Mouse (Mus musculus) midbrain, embryonic 12.5 days (tissue): ENCODE data around the gene Gins1. TPM values are rescaled to one million over a fixed set of nuclear protein-coding genes. Genes with fewer than 3 reads are reported as not detected.
A peak's percentile ranks its signal among the peaks of the same experiment; 100 is the strongest.
"Not testable (repeated sequence)": the region's sequence is repeated elsewhere in the genome, so short reads cannot be mapped to it uniquely, and the experiment has no call there.

ENCODE experiments used
- ATAC-seq: fragments of 200-750 bp; cut with Nextera tagmentation; 2 replicates; pipeline ENCODE4 v1.8.0; 2017; ENCODE audit warnings: low read depth, moderate TSS enrichment, moderate library complexity; ENCODE audit not compliant: low FRiP score
- H3K27ac ChIP-seq: fragments of 300-500 bp; sonication (generic); replicated peaks from 2 replicates; pipeline ENCODE4 v1.5.1; 2016; ENCODE audit warnings: mild to moderate bottlenecking
- H3K27me3 ChIP-seq: fragments of 300-500 bp; sonication (generic); 2 replicates; pipeline ENCODE4 v1.6.1; 2016; ENCODE audit warnings: mild to moderate bottlenecking
- H3K36me3 ChIP-seq: fragments of 300-500 bp; sonication (generic); 2 replicates; pipeline ENCODE4 v1.6.1; 2016
- H3K4me1 ChIP-seq: fragments of 300-500 bp; sonication (generic); 2 replicates; pipeline ENCODE4 v1.6.1; 2016
- H3K4me2 ChIP-seq: fragments of 300-500 bp; sonication (generic); replicated peaks from 2 replicates; pipeline ENCODE4 v1.6.1; 2016; ENCODE audit warnings: mild to moderate bottlenecking, moderate library complexity
- H3K4me3 ChIP-seq: fragments of 300-500 bp; sonication (generic); 2 replicates; pipeline ENCODE4 v1.5.1; 2016; ENCODE audit warnings: mild to moderate bottlenecking
- H3K9ac ChIP-seq: fragments of 300-500 bp; sonication (generic); replicated peaks from 2 replicates; pipeline ENCODE4 v1.6.1; 2016; ENCODE audit warnings: mild to moderate bottlenecking, moderate library complexity
- H3K9me3 ChIP-seq: fragments of 300-500 bp; sonication (generic); 2 replicates; pipeline ENCODE4 v1.6.1; 2016; ENCODE audit warnings: mild to moderate bottlenecking
- WGBS: fragments of 180-500 bp; shearing (Covaris S2); methylation state at CpG from one replicate; pipeline ENCODE4 v1.1.7; 2016; 5-methylcytosine and 5-hydroxymethylcytosine counted together
- polyA plus RNA-seq: library from polyadenylated mRNA; unstranded; fragments of >200 nt; fragmentation: Nextera tagmentation; extraction: Ambion mirVana; gene quantifications from 2 replicates; pipeline ENCODE4 v1.2.1, GENCODE M21; 2016

Gene Gins1
- polyA plus RNA-seq, 1 experiment from 2014 or later = 54.5 TPM

DNA sequence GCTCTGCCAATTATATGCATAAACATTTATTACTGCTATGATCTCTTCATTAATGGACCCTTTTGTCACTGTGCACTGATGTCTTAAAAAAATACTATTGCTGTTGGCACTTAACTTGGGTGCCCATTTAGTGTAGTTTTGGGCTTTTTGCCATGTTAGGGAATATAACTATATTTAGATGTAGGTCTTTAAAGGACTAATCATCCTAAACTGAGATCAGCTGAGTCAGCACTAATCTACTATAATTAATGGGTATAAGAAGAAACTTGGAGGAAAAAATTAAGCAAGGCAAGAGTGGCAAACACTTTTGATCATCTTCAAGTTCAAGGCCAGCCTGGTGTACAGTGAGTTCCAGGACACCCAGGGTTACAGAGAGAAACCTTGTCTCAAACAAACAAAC is 18.9 kb upstream of the Gins1 start:
- H3K4me2 ChIP-seq = no peak overlapping the region
- no peaks in the 10 kb centered on the region for H3K27me3 ChIP-seq
- no peak overlapping the region for H3K9ac ChIP-seq
- H3K4me1 ChIP-seq = no peaks in the 10 kb centered on the region
- no peak overlapping the region for H3K27ac ChIP-seq
- no peaks in the 10 kb centered on the region for H3K36me3 ChIP-seq
- H3K9me3 ChIP-seq = no peaks in the 10 kb centered on the region
- H3K4me3 ChIP-seq = no peak overlapping the region
- ATAC-seq = no peak

DNA sequence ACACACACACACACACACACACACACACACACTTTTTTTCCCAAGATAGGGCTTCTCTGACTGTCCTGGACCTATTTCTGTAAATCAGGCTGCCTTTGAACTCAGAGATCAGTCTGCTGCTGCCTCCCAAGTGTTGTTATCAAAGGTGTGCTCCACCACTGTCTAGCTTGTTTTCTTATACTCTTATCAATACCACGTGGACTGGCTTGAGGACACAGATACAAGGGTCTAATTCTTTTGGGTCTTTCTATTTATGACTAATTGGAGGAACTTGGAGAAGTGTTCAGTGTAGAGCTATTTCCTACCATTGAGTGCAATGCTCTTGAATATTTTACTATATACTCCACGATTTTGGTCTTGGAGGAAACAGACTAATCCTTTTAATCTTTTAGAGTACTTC is 17.8 kb upstream of the Gins1 start:
- no peak for ATAC-seq
- Histone ChIP-seq H3K27ac (no peak overlapping the region), H3K27me3 (no peaks in the 10 kb centered on the region), H3K36me3 (no peaks in the 10 kb centered on the region), H3K4me1 (no peaks in the 10 kb centered on the region), H3K9me3 (no peaks in the 10 kb centered on the region), H3K4me3 (no peak overlapping the region), H3K9ac (no peak overlapping the region), H3K4me2 (no peak overlapping the region)
- WGBS = 87% methylated on average over 2 of the region's 2 CpGs

DNA sequence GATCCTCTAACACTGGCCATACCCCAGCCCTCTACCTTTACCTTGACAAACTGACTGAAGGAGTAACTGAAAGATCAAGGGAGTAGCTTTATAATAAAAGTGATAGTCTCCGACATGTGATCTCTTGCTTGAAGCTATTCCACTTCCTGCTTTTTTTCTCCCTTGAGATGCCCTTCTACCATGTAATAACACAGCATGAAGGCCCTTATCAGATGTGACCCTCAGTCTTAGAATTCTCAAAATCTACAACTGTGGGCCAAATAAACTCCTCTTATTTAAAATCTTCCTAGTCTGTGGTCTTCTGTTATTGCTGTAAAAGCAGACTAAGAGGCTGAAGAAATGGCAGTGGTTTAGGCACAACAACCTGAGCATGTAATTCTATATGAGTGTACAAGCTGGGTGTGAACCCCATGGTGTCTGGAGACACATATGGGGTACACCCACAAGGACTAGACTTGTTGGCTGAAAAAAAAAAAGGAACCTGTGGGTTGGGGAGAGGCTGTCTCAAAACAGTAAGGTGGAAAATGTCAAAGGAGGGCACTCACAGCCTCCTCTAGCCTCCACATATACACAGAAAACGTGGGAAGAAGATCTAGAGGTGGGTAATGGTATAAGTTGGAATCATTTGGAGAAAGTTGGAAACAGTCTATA is 10.5 kb upstream of the Gins1 start:
- H3K4me2 ChIP-seq = no peak overlapping the region
- no peaks in the 10 kb centered on the region for H3K27me3 ChIP-seq
- no peak overlapping the region for H3K9ac ChIP-seq
- no peak for ATAC-seq
- 93% methylated on average over 2 of the region's 2 CpGs for WGBS
- no peak overlapping the region for H3K4me3 ChIP-seq
- H3K9me3 ChIP-seq = no peaks in the 10 kb centered on the region
- no peak overlapping the region for H3K27ac ChIP-seq
- H3K4me1 ChIP-seq = no peaks in the 10 kb centered on the region
- H3K36me3 ChIP-seq = no peaks in the 10 kb centered on the region

DNA sequence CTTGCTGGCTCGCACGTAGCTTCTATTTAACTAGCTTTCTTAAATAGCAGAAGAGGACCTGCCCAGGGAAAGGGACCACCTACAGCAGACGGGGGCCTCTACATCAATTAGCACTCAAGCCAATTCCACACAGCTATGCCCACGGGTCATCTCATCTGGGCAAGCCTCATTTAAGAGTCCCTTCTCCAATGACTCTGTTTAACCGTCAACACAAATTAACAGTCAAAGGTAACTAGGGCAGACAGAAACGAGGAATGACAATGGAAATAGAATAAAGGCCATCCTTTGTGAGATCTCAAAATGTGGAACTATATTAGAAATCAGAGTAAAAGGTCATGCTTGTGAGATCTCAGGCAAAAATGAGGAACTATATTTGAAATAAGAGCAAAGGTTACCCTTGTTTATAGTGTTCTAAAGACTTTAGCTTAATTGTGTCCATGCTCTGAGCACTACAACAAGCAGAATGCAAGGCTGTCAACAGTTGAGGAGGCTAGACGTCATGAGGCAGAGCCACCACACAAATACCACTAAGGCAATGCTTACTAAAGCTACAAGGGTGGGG is 9.4 kb upstream of the Gins1 start:
- 87% methylated on average over 7 of the region's 7 CpGs for WGBS
- no peak overlapping the region for H3K4me2 ChIP-seq

DNA sequence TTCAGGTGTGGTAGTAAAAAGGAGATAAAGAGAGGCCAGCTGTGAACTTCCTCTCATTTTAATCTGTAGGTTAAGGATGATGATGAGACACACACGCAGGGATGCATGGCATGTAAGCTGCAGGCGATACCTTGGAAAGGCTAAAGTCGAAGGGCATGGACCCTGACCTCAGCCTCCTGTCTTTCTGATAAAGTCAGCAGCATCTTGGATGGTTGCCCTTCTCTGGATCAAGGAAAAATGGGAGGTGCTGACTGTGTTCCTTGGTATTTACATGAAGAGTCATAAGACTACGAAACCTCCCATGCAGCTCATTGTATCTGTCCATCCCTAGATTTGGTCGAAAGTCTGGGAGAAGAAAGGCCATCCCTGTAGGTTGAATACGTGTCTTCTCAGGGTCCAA is 4.9 kb upstream of the Gins1 start:
- Histone ChIP-seq H3K4me2 (no peak overlapping the region), H3K4me1 (peaks cover 18% of the 10 kb centered on the region), H3K9ac (no peak overlapping the region), H3K36me3 (peaks cover 7% of the 10 kb centered on the region; the same call in 1 of the 2 replicates), H3K9me3 (no peaks in the 10 kb centered on the region), H3K27ac (no peak overlapping the region), H3K27me3 (no peaks in the 10 kb centered on the region), H3K4me3 (no peak overlapping the region)
- WGBS = 95% methylated on average over 6 of the region's 6 CpGs
- ATAC-seq = no peak

More for the DNA sequence above, 9.4 kb upstream of the Gins1 start:
- Histone ChIP-seq H3K9me3 (no peaks in the 10 kb centered on the region), H3K27ac (no peak overlapping the region), H3K27me3 (no peaks in the 10 kb centered on the region), H3K4me3 (no peak overlapping the region), H3K9ac (no peak overlapping the region), H3K36me3 (peaks cover 7% of the 10 kb centered on the region; the same call in 1 of the 2 replicates), H3K4me1 (no peaks in the 10 kb centered on the region)
- ATAC-seq = no peak

DNA sequence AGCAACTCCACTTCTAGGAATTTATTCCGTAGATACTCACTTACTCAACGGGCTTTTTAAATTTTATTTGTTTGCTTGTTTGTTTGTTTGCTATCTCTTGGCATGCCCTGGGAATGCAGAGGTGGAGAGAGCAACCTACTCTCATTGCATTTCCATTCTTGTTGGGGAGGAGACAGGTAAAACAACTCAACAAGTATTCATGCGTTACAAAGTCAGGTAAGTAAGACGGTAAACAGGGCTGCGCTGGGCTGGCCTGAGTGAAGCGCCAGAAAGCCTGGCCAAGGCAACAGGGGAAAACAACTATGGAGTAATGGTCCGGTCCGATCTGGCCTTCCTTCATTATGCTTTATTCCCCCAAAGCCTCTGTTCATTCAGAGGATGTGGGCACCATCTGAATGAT is 2.9 kb upstream of the Gins1 start:
- WGBS = 89% methylated on average over 8 of the region's 8 CpGs
- Histone ChIP-seq H3K27me3 (no peaks in the 10 kb centered on the region), H3K36me3 (peaks cover 7% of the 10 kb centered on the region; the same call in 1 of the 2 replicates), H3K9me3 (no peaks in the 10 kb centered on the region), H3K27ac (no peak overlapping the region), H3K4me1 (peaks cover 18% of the 10 kb centered on the region), H3K9ac (no peak overlapping the region), H3K4me2 (no peak overlapping the region), H3K4me3 (no peak overlapping the region)
- no peak for ATAC-seq

DNA sequence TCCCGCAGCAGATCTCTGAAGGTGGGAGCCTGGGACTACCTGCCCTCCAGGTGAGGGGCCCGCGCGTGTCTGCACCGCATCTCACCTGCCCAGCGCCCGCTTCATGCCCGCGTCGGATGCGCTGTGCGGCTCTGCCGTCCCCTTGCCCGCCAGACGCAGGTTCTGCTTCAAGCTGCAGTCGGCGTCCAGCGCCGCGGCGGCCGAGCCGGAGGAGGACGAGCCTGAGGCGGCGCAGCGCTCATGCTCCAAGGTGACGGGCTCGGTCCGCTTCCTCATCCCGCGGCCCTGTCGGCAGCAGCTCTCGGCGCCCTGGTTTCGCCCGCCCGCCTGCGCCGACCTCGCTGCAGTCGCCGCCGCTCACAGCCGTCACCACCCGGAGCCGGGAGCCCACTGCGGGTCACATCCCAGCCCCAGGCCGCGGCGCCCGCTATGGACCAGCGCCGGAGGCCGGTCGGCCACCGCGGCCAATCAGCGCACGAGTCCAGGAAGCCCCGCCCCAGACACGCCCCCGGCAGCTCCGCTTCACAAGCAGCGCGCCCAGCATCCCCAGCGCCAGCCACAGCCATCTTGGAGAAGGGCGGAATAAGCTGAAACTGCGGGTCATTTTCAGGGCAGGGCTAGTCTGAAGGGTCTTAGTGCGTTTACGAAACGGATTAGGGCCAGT is 796 bp upstream of the Gins1 start, which contains the start of gene Abhd12:
TSS of gene Abhd12 (minus strand) at position 470 of the 664 bp plus-strand sequence.
- Histone ChIP-seq H3K27ac (peak within 1 kb of the TSS; percentile 89), H3K36me3 (peaks cover 7% of the 10 kb centered on the region; the same call in 1 of the 2 replicates), H3K4me1 (peaks cover 18% of the 10 kb centered on the region), H3K27me3 (no peaks in the 10 kb centered on the region), H3K4me3 (peak within 1 kb of the TSS; percentile 92), H3K9ac (peak within 1 kb of the TSS; percentile 92), H3K4me2 (peak within 1 kb of the TSS; percentile 89), H3K9me3 (no peaks in the 10 kb centered on the region)
- peak; percentile 98 for ATAC-seq
- under 1% methylated on average over 68 of the region's 72 CpGs for WGBS

DNA sequence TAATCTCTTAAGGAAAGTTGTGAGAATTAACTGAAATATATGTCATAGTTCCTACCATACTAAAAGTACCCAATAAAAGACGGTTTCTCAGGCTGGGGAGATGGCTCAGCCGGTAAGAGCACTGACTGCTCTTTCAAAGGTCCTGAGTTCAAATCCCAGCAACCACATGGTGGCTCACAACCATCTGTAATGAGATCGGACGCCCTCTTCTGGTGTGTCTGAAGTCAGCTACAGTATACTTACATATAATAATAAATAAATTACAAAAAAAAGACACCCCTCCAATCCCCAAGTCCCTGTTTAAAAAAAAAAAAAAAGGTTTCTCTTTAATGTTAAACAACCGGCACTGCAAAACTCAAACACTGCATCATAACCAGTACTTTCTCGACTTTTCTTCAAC is 3.7 kb downstream of the Gins1 start:
- not testable (repeated sequence) for H3K36me3 ChIP-seq, ATAC-seq, H3K9me3 ChIP-seq, H3K9ac ChIP-seq, H3K4me1 ChIP-seq, H3K27ac ChIP-seq, H3K27me3 ChIP-seq
- H3K4me2 ChIP-seq = peak overlapping the region; percentile 62
- 52% methylated on average over 6 of the region's 6 CpGs for WGBS
- peak overlapping the region; percentile 71 for H3K4me3 ChIP-seq

DNA sequence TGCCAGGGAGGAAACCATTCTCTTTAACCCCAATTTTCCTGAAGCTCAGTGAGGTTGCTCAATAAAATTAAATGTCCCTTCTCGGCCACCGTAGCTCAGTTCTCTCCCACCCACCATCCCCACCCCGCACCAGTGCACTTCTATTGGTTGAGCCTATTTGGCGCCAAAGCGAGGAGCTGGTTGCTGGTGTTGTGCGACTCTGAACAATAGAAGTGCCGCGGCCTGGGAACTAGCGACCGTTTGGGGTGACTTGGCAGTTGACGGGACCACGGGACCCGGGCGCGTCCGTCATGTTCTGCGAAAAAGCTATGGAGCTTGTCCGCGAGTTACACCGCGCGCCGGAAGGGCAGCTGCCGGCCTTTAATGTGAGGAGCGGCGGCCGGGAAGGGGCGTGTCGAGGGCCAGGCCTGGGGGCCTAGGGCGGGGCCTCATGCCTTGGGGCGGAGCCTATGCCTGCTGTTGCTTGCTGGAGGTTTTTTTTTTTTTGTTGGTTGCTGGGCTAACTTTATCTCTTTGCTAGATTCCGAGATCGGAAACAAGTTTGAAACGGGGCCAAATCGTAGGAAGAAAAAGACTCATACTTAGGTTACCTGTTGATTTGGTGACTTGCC is 4.3 kb downstream of the Gins1 start:
- Histone ChIP-seq H3K9me3 (no peaks in the 10 kb centered on the region), H3K36me3 (no peaks in the 10 kb centered on the region), H3K27me3 (no peaks in the 10 kb centered on the region), H3K4me3 (peak overlapping the region; percentile 71), H3K4me1 (0 out of 2 replicates have a peak, but pooled peaks cover 5% of the 10 kb centered on the region), H3K4me2 (peak overlapping the region; percentile 62), H3K9ac (peak overlapping the region; percentile 66), H3K27ac (peak overlapping the region; percentile 91)
- WGBS = under 1% methylated on average over 35 of the region's 35 CpGs
- ATAC-seq = peak; percentile 94

DNA sequence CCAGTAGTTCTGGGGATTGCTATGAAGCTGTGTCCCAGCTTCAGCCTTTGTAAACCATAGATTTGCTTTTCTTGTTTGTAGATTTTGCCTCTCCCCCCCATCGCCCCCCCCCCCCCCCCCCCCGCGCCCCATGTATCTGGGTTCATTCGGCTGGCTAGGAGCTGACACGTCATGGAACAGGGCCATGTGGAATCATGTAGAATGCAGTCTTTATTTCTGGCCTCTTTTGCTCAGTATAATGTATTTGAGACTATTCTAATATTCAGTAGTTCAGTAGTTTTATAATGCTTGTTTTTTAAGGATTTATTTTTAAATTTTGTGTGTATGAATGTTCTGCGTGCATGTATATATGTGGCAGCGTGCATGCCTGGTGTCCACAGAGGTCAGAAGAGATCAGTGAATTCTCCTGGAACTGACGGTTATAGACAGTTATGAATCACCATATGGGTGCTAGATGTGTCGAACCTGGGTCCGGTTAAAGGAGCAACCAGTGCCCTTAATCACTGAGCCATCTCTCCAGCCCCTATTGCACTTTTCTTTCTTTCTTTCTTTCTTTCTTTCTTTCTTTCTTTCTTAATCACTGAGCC is 5.2 kb downstream of the Gins1 start:
- Histone ChIP-seq H3K9me3 (no peaks in the 10 kb centered on the region), H3K36me3 (no peaks in the 10 kb centered on the region), H3K4me2 (peak overlapping the region; percentile 62), H3K27me3 (no peaks in the 10 kb centered on the region), H3K4me1 (0 out of 2 replicates have a peak, but pooled peaks cover 5% of the 10 kb centered on the region), H3K4me3 (peak overlapping the region; percentile 71), H3K9ac (peak overlapping the region; percentile 66), H3K27ac (no peak overlapping the region)
- peak; percentile 14; the same call in 1 of the 2 replicates for ATAC-seq
- 45% methylated on average over 8 of the region's 10 CpGs for WGBS

DNA sequence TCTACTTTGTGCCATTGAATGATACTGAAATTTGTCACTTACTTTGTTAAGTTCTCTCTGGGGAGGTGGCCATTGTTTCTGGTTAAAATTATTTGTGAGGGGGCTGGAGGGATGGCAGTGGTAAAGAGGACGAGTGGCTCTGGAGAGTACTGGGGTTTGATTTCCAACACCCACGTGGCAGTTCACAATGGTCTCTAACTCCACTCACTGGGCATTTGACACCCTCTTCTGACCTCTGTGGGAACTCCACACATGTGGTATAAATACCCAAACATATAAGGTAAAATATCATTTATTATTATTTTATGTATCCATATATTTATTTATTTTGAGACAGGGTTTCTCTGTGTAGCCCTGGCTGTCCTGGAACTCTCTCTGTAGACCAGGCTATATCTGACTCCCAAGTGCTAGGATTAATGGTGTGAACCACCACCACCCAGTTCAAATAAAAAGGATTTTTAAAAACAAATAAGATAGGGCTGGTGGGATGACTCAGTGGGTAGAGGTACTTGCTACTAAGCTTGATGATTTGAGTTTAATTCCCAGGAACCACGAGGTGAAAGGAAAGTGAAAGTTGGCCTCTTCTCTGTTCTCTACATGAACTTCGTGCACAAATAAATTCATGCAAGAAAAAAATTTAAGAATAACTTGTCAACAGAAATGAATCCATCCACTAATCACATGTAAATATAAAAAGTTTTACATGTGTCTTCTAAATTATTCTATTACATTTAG is 9.7 kb downstream of the Gins1 start:
- Histone ChIP-seq H3K4me3 (no peak overlapping the region), H3K36me3 (peaks cover 29% of the 10 kb centered on the region), H3K27me3 (no peaks in the 10 kb centered on the region), H3K27ac (no peak overlapping the region), H3K4me2 (no peak overlapping the region), H3K9ac (no peak overlapping the region), H3K4me1 (0 out of 2 replicates have a peak, but pooled peaks cover 5% of the 10 kb centered on the region), H3K9me3 (no peaks in the 10 kb centered on the region)
- 91% methylated on average over 4 of the region's 4 CpGs for WGBS
- no peak for ATAC-seq
